Mouse (Mus musculus) thymus, adult 2 months (tissue): ENCODE measurements around the gene C2cd5. TPM values are rescaled to one million over a fixed set of nuclear protein-coding genes. Genes with fewer than 3 reads are reported as not detected.

ENCODE experiments used
- DNase-seq: peaks from one replicate; pipeline ENCODE4 v3.0.0; 2021
- H3K27ac ChIP-seq: fragments of 200-500 bp; 2 replicates; pipeline ENCODE4 v1.5.1; 2012; ENCODE audit warnings: low read length, control low read depth; ENCODE audit not compliant: control insufficient read depth, insufficient read depth
- H3K27me3 ChIP-seq: fragments of 200-500 bp; 2 replicates; pipeline ENCODE4 v1.6.1; 2012; ENCODE audit warnings: mild to moderate bottlenecking, low read length, moderate library complexity, mixed read lengths; ENCODE audit not compliant: control insufficient read depth, insufficient read depth
- H3K36me3 ChIP-seq: fragments of 200-500 bp; 2 replicates; pipeline ENCODE4 v1.6.1; 2012; ENCODE audit warnings: mild to moderate bottlenecking, low read length, moderate library complexity; ENCODE audit not compliant: control insufficient read depth, insufficient read depth
- H3K4me1 ChIP-seq: fragments of 200-500 bp; replicated peaks from 2 replicates; pipeline ENCODE4 v1.6.1; 2012; ENCODE audit warnings: low read length; ENCODE audit not compliant: control insufficient read depth, insufficient read depth
- H3K4me3 ChIP-seq: fragments of 200-500 bp; 2 replicates; pipeline ENCODE4 v1.5.1; 2012; ENCODE audit warnings: mild to moderate bottlenecking, low read length, control low read depth, moderate library complexity; ENCODE audit not compliant: control insufficient read depth, insufficient read depth
- CTCF ChIP-seq: fragments of 200-500 bp; IDR thresholded peaks from 2 replicates; pipeline ENCODE4 v1.5.1; 2012; ENCODE audit warnings: mild to moderate bottlenecking, control low read depth, low read length, moderate library complexity, borderline replicate concordance; ENCODE audit not compliant: control insufficient read depth, poor library complexity, insufficient read depth; ENCODE audit errors: extremely low read depth
- POLR2A ChIP-seq: fragments of 200-500 bp; IDR thresholded peaks from 2 replicates; pipeline ENCODE4 v1.6.1; 2012; ENCODE audit warnings: mild to moderate bottlenecking, low read length, control low read depth, moderate library complexity; ENCODE audit not compliant: control insufficient read depth, poor library complexity, insufficient read depth; ENCODE audit errors: extremely low read depth
- WGBS: fragments of 180-500 bp; shearing (Covaris S2); methylation state at CpG from one replicate; pipeline ENCODE4 v1.1.7; 2018; 5-methylcytosine and 5-hydroxymethylcytosine counted together
- polyA plus RNA-seq: library from polyadenylated mRNA; depleted of rRNA; stranded (reverse); fragments of >200 nt; gene quantifications from 2 replicates; pipeline ENCODE4 v1.2.3, GENCODE M21; 2012; rRNA removed

Gene C2cd5
- polyA plus RNA-seq, 1 experiment: 36.2 TPM

- H3K27ac ChIP-seq: no peak overlapping the region
- no peak for DNase-seq
- no peaks in the 10 kb centered on the region for H3K27me3 ChIP-seq
- no peaks in the 10 kb centered on the region for H3K36me3 ChIP-seq
- H3K4me1 ChIP-seq: peaks cover 28% of the 10 kb centered on the region
- peak overlapping the region; percentile 88 for H3K4me3 ChIP-seq
- TF ChIP-seq CTCF: no peak
- TF ChIP-seq POLR2A: no peak
- 78% methylated on average over 9 of the region's 9 CpGs for WGBS
Measured at GRCm38 (mm10) chr6:142961721-142962455, 138.1 kb downstream of the C2cd5 start.

Other genes with a start within 250 kb of the C2cd5 start
- gene St8sia1, start 135.7 kb downstream of the C2cd5 start, polyA plus RNA-seq: 22.6 and 26.4 TPM in 2 replicates
- gene Etnk1, start 67.1 kb upstream of the C2cd5 start, polyA plus RNA-seq: 113 and 166 TPM in 2 replicates